Mouse (Mus musculus): ENCODE measurements at regions not wholly inside any gene's neighbourhood (a gene's known extent, or its start where the extent isn't known, plus 50 kb on each side); places are given as distances from the start of the nearest gene placed in this dataset.

DNA sequence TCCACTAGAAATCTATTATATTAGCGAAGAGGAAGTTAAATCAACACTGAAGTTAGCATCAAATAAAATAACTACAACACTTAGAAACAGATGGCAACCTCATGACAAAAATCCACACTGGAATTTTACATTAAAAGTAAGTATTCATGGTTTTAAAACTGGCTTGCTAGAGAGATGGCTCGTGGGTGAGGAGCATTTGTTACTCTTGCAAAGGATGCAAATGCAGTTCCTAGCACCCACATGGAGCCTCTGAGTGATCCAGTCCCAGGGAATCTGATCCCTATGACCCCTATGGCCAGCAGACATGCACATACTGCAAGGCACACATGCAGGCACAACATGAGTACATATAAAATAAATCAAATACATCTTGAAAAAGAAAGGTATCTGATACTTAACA lies 164.3 kb downstream of the Dnajb9 start:
- no peak for TF ChIP-seq MAFK (IDR thresholded peaks at IDR 0.05; ENCODE audit: insufficient read depth, low read depth, low read length)
- TF ChIP-seq HCFC1 (IDR thresholded peaks at IDR 0.05; ENCODE audit: borderline replicate concordance, insufficient read depth, low read length): no peak
